Mouse (Mus musculus) embryo, embryonic 10.5 days (tissue): Measurements from ENCODE around the gene Tlr13.
"Not testable (repeated sequence)": the region's sequence is repeated elsewhere in the genome, so short reads cannot be mapped to it uniquely, and the experiment has no call there.

Experiments
- DNase-seq: peaks from one replicate; pipeline ENCODE4 v3.0.0-alpha.2; 2015; ENCODE audit warnings: low spot score

Gene Tlr13

GRCm38 (mm10) chrX:106186713-106187649 lies 44.0 kb downstream of the Tlr13 start, which contains the start of gene Pgk1:
Gene Pgk1 (plus strand): TSS chrX:106187100.
- peak; percentile 95 for DNase-seq

- peak; percentile 19 for DNase-seq
Observed at GRCm38 (mm10) chrX:106187737-106188136, 44.7 kb downstream of the Tlr13 start.

- DNase-seq = no peak
Observed at GRCm38 (mm10) chrX:106189356-106189755, 46.4 kb downstream of the Tlr13 start.

- peak; percentile 6 for DNase-seq
Observed at GRCm38 (mm10) chrX:106190091-106190490, 47.1 kb downstream of the Tlr13 start.

GRCm38 (mm10) chrX:106194361-106194760 lies 51.4 kb downstream of the Tlr13 start:
- DNase-seq = not testable (repeated sequence)

- peak; percentile 37 for DNase-seq
Observed at GRCm38 (mm10) chrX:106197308-106197707, 54.3 kb downstream of the Tlr13 start.

- peak; percentile 14 for DNase-seq
Observed at GRCm38 (mm10) chrX:106198904-106199303, 55.9 kb downstream of the Tlr13 start.

GRCm38 (mm10) chrX:106209100-106209499 lies 66.1 kb downstream of the Tlr13 start:
- DNase-seq = no peak
